Mouse (Mus musculus) cerebellum, adult 2 months (tissue): Measurements from ENCODE around the gene Dffa.

Experiments
- CTCF ChIP-seq: fragments of 200-500 bp; IDR thresholded peaks from 2 replicates; pipeline ENCODE4 v1.5.1; 2011; ENCODE audit warnings: low read depth, mild to moderate bottlenecking, control low read depth, low read length, moderate library complexity, borderline replicate concordance; ENCODE audit not compliant: insufficient read depth
- POLR2A ChIP-seq: fragments of 200-500 bp; IDR thresholded peaks from 2 replicates; pipeline ENCODE4 v1.6.1; 2011; ENCODE audit warnings: low read length, control low read depth, borderline replicate concordance; ENCODE audit not compliant: insufficient read depth

GRCm38 (mm10) chr4:149062406-149063318, 41.3 kb upstream of the Dffa start:
- TF ChIP-seq CTCF (no peak), POLR2A (no peak)
